Mouse (Mus musculus) spleen, postnatal 36 days (tissue): Measurements from ENCODE around the gene Phf19.

Experiments used
- DNase-seq, 2 experiments: peaks; one replicate each; pipeline ENCODE4 v3.0.0; 2022; ENCODE audit warnings: low spot score in 2 of 2, mixed read lengths in 1 of 2

The Phf19 gene

DNA sequence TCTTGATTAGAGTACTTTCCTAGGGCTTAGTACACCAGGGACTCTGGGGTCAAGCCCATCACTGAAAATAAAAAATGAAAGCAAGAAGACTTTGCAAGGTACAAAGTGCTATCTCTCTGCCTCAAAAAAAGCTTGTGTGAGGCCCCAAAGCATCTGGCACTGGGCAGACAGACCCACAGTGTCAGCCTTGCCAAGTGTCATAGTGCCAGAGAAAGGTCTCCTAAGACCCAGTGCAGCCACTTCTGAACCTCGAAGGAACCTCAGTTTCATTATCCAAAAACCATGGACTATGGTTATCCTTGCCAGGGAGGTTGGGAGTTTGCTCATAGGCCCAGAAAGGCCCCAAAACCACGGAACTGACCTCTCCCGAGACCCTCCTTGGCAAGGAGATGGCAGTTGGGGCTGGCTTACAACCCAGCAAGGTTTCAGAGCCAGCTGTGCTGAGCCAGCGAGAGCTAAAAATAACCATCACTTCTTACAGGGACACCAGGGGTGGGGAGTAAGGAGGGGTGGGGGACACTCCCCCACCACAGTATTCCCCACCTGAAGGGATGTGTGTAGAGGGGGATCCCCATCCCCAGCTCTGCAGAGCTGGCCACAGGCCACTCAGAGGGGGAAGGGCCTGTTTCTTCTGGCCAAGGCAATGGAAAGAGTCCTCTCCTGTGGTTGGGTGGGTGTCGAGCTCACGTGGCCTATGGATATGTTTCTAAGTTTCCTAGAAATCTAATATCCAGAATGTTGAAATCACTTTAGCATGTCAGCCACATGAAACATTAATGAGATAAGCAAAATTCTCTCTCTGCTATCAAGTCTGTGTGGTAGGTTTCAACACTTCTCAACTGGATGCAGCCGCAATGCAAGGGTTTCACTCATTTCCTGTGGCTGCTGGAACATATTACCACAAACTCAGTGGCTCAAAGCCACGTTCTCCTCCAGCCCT is 24.7 kb upstream of the Phf19 start:
- peak in 1 of 2 experiments; percentile 40 for DNase-seq

DNA sequence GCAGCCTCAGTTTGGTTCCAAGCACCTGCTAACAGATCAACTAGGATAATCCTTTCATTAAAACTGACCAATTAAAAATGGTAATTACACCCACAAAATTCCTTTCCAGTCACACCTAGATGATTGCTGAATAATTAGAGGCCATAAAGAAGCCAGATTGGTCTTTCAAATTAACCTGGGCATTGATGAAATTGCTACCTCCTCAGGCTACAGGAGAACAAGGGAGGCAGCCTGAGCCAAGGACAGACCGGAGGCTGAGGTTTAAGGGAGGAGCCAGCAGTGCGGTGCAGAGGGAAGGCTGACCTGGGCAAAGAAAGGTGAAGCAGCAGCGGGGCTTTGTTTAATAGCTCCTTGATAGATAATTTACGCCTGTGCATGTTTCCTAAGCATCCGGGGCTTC is 23.6 kb upstream of the Phf19 start:
- DNase-seq = no peak

DNA sequence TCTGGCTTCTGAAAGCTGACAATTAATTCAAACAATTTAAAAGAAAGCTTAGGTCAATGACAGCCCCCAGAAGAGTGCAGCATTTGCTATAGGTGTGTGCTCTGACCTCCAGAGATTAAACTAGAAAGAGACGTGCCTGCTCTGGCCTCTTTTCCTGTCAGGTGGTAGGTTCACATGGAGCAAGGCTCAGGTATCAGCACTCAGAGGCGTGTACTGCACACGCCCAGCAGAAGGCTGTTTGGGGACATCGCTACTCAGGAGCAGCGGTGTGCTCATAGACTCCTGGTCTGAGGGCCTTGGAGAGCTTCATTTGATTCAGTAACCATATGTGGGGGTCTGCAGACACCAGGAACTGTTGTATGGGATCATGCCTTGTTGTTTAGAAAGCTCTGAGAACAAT is 13.5 kb upstream of the Phf19 start:
- no peak for DNase-seq

DNA sequence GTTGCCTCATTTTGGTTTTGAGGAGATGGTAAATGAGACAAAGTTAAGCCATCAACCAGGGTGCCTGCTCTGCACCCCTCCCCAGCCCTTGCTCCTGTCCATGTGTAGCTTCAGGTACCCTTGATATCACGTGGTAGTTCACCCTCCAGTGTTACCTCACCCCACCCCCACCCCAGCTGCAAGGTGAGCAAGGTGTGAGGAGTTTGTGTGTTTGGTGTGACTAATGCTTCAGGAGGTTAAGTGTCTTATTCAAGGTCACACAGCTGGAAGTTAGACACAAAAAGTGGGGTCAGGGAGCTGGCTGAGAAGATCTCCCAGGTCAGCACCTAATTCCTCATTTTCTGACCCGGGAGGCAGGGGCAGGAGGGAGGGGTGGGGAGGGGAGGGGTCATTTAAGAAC is 8.9 kb upstream of the Phf19 start:
- no peak for DNase-seq

DNA sequence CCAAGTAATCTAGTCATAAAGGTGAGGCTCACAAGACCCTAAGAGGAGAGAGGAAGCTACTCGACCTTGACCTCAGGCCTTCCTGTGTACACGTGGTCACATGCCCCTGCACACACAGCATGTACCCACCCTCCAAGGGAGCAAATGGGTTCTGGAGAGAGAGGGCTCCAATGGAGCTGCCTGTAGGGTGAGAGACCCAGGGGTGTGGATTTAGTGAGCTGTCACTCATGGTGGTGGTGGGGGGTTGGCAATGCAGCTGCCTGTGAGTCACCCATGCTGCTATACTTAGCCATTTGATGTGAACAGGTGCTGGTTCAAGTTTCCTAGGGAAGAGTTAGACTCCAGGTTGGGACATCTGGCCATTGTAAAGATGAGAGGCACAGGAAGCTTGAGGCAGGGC is 6.3 kb upstream of the Phf19 start:
- DNase-seq = no peak

DNA sequence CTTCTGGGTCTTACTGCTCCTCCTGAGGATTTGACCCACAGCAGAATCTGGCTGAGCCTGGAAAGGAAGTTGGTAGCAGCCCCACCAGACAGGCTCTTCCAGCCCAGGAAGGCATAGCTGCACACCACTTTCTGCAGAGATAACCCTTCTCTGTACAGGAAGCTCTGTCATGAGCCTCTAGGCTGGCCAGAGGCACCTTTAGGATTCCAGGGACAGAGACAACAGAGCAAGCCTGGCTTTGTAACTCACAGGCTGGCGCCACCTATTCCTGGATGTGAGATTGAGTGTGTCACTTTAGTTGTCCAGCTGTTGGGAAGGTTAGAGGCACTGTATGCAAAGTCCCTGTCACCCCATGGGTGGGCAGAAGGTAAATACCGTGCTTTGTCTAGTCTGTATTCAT is 1.3 kb upstream of the Phf19 start:
- no peak for DNase-seq

DNA sequence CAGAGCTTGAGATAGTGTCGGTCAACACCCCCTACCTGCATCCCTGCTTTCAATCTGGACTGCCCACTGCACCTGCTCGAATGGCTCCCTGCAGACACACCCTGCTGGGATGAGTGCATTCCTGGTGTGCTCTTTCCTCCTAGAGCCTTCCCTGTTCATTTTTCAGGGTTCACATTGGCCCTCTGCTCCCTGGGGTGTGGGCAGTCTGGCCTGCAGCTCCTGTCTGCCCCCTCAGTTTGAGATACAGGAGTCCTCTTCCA is 927 bp upstream of the Phf19 start:
- no peak for DNase-seq

DNA sequence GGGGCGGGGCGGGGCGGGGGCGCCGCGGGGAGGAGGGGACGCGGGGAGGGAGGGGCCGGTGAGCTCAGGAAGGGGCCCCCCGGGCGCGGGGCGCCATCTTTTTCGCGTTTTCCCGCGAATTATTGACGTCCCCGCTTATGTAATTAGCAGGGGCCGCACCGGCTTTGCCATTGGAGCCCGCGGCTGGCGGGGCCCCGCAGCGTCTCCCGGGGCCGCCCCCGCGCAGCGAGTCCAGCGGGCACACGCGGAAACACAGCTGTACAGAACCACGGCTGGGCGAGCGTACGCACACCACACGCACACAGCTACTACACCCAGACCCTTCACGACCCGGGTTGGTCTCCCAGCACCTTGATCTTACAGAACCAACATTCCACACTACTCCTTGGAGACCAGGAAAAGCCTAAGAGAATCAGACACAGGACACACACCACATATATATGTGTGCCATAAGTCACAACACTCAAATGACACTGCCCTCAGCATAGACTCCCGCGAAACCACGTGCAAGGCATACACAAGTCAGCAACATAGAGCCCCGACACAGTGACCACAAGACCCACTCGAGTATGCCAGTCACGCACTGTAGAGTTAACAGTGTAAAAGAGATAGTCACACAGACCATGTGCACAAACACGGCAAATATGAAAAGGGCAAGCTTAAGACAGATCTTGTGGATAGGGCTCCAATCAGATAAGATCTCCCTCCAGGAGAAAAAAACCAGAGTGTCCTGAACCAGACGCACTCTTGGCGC is 420 bp upstream of the Phf19 start:
- peak; percentile 54 to 57 for DNase-seq

DNA sequence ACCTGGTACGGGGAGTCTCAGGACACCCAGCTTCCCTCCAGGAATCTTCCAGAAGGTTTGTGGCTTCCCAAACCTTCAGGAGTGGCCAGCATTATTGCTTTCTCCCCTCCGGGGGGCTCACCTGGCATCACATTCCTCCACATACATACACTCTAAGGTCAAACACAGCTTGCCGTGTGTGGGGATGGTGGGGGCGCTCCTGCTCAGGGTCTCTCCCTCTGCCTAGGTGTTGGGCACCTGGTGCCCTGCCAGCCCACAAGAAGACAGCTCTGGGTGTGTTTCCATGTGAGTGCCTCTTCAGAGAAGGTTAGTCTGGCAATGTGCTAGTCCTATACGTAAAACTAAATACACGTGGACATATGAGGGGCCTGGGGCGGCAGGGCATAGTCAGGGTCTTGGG is 1.2 kb downstream of the Phf19 start:
- no peak for DNase-seq

DNA sequence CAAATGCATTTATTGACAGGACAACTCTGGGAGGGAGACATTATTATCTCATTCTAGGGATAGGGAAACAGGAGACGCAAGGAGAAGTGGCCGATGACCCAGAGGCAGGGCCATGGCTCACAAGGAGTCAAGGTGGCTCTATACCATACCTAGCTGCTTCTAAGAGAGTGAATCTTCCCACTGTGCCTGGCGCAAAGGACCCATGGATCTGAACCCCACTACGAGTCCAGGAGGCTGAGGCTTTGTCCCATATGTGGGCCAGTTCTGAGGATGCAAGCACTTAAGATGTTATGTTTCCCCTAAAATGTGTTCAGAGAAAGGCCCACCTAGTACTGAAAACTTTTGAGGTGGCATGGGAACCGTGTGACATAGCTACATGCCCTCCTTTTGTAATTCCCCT is 2.0 kb downstream of the Phf19 start:
- no peak for DNase-seq

DNA sequence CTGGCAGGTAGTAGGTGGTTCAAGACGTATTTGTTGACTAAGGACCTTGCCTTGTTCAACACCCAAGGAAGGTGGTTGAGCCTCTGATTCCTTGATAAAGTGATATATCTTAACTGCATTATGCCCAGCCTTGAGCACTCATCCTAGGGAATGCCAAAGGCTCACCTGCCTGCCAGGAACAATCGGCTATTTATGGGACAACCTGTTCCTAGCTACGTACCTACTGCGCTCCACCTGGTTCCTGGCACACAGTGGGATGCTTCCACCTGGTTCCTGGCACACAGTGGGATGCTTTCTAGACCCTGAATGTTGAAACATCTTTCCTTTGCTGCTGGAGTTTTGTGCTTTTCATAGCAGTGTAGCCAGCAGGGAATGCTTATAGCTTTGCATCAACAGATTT is 4.1 kb downstream of the Phf19 start:
- DNase-seq = no peak

DNA sequence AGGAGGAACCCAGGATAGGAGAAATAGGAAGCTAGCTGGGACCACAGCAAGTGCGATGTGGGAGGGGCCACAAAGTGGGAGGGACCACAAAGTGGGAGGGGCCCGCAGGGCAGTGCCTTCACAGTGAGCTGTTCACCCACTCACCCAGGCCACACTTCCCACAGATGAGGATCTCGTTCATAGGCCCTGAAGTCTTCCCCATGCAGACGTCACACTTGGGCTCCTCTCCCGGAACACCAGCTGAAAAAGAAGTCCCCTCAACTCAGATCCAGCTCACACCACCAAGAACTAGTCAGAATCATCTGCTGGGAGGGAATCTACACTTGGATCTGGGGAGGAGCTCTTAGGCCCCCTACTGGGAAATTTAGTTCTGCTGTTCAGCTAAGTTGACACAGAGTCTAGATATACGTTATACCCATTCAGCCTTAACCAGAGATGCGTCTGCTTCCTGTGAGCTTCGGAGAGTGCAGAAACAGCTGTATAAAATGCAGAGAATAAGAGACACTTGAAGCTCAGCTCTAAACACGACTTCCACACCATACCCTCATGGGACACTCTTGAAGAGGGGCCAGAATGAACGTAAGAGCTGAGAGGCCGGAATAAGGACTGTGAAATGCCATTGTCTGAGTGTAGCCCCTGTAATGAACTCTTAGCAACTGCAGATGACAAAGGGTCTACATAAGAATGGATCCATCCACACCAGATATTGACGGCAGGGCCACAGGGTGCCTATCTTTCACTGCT is 6.8 kb downstream of the Phf19 start:
- DNase-seq = peak; percentile 76 to 79

DNA sequence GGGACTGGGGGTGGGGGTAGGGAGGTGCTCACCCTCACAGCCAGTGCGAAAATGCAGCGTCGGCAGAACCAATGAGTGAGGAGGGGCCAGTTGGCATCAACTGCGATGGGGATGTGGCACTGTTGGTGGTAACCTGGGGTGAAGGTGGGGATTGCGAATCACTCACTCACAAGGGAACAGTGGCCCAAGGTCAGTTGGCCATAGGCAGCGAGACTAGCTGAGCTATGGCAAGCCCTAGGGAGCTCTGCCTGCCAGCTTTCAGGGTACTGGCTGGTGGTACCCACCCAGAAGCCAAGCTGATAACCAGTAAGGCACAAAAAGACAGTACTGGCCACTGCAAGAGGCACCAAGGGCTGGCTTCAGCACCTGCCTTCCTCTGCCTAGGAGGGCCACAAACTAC is 7.4 kb downstream of the Phf19 start:
- no peak for DNase-seq

DNA sequence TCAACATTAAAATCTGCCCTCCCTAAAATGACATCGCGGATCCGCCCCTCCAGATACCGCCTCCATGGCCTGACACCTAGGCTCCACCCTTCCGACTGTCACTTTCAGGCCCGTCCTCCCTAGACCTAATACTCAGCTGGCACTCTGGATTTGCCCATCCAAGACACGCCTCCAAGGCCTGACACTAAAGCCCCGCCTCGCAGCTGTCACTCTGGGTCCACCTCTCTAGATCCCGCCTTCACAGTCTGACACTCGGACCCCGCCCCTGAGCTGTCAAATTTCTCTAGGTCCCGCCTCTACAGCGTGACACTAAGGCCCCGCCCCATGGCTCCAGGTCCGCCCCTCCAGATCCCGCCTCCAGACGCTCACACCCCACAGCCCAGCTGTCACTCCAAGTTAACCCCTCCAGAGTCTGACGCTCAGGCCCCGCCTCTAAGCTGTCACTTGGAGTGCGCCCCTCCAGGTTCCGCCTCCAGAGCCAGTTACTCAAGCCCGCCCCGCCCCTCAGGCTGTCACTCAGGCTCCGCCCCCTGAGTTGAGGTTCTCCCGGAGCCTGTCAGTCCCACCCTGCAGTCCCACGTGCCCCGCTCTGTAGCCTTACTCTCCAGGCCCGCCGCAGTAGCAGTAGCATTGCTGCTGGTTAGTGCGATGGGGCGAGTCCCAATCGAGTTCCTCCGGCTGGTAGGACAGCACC is 8.8 kb downstream of the Phf19 start:
- DNase-seq = peak; percentile 96 to 97

DNA sequence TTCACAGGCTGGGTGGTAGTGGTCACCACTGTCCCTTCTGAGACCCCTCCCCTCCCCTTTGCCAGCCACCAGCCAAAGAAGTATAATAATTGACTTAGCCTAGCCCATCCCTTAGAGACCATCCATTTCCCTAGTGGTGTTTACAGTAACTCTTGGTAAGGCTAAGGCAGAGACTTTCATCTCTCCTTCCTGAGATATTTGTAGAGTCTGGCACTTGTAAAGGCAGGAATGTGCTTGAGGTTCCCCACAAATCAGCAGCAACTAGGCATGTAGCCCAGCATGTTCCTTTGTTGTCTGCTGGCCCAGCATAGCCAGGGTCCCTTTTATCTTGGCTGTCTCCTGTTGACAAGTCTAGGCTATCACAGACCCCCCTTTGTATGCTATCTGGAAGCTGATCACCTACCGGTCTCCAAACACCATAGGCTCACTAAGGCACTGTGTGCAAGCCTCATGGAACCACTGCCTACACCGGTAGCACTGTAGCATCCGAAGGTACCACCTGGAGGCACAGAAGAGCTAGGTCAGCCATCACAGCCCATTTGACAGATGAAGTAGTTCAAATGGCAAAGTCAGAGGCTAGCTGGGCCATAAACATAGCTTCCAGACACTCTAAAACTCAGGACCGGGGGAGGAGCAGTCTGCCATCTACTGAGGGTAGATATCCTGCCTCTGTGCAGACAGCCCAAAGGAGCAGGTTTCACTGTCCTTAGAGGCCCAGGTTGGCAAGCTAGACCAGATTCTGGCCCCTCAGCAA is 10.0 kb downstream of the Phf19 start:
- no peak for DNase-seq

DNA sequence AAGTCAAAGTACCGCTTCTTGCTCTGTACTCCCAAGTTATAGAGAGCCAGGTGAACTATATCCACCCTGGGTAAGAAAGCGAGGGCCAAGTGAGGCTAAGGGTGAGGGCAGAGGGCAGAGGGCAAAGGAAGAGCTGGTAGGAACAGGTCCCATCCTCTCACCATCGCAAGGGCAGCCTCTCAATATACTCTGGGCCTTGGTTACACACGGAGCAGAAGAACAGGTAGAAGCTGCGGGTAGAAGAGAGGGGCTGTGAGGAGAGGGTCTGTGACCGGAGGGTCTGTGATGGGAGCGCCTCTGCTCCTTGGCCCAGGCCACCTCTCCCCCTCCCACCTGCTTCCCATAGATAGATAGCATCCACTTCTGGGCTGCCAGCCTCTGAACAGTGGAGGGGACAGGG is 10.6 kb downstream of the Phf19 start:
- DNase-seq = no peak

DNA sequence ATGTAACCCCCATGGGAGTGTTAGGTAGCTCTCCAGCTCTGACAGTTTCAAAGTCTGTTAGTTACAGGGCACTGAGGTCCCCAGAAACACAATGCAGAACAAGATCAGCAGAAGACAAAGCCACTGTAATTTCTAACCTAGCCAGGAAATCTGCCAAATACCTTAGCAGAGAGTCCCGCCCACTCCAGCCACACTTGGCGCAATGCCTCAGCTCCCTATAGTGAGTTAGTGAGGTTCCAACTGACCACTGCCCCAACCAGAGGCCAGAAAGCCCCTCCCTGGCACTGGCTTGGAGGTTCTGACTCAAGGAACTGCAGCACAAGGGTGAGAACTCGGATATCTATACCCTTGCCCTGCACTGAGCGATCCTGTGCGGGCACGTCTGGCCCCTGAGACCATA is 11.1 kb downstream of the Phf19 start:
- DNase-seq = no peak

DNA sequence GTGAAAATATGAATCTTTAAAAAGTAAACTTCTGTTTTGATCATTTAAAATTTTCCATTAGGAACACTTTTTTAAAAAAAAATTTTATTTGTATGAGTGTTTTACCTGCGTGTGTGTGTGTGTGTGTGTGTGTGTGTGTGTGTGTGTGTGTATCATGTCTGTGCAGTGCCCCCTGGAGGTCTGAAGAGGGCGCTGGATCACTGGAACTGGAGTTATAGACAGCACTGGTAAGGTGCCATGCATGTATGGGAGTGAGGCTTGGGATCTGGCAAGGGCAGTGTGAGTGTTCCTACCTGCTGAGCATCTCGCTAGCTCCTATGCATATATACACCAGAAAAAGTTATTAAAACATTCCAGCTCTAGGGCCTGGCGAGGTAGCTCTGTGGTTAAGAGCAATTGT is 12.1 kb downstream of the Phf19 start:
- no peak for DNase-seq

DNA sequence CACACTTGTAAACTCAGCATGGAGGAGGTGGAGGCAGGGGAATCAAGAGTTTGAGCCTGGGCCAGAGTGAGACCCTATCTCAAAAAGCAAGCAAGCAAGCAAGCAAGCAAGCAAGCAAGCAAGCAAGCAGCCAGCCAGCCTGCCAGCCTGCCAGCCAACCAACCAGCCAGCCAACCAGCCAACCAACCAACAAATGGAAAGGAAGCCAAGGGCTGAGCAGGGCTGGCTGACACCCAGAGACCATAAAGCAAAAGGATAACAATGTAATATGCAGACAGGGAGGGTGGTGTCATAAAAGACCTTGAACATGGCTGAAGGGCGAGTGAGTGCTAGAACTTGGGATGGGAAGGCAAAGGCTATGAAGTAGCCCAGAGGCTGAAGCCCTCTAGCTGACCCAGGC is 13.4 kb downstream of the Phf19 start:
- DNase-seq = no peak

DNA sequence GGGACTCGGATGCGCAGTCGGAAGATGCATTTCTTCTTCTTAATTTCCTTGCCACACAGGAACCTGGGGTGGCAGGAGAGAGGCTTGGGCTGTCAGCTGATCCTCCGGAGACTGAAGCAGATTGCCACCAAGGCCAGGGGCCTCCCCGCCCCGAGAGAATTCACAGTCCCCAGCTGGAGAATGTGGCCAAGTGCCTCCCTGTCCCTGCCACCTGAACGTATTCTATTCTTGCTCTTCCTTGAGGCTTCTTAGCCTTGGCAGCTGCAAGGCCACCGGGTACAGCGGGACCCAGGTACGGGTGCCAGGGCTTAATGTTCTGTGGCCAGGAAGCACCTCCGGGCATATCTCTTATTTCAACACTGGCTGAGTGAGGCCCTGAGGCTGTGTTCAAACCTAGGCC is 14.1 kb downstream of the Phf19 start:
- no peak for DNase-seq

DNA sequence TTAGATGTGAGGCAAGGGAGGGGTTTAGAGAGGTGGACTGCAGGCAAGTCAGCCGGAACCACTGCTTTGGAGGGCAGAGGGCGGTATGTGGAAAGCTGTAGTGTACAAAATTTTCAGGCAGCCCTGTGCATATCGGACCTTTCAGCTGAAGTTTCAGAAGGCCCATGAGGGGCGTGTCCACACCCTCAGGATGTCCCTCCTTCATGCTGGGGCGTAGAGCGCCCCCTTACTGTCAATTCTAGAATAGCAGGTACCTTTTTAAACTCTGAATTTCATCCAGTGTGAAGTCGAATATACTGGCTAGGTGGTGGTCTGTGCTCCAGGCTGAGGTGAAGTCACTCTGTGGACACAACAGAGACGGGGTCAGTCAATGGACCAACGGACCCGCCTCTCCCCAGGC is 16.0 kb downstream of the Phf19 start:
- DNase-seq = peak; percentile 47 to 65
